Mouse (Mus musculus) thymus, adult 2 months (tissue): ENCODE measurements around the gene Acot7. TPM values are rescaled to one million over a fixed set of nuclear protein-coding genes. Genes with fewer than 3 reads are reported as not detected.

Experiments used
- DNase-seq: peaks from one replicate; pipeline ENCODE4 v3.0.0; 2021
- H3K27ac ChIP-seq: fragments of 200-500 bp; 2 replicates; pipeline ENCODE4 v1.5.1; 2012; ENCODE audit warnings: low read length, control low read depth; ENCODE audit not compliant: control insufficient read depth, insufficient read depth
- H3K27me3 ChIP-seq: fragments of 200-500 bp; 2 replicates; pipeline ENCODE4 v1.6.1; 2012; ENCODE audit warnings: mild to moderate bottlenecking, low read length, moderate library complexity, mixed read lengths; ENCODE audit not compliant: control insufficient read depth, insufficient read depth
- H3K36me3 ChIP-seq: fragments of 200-500 bp; 2 replicates; pipeline ENCODE4 v1.6.1; 2012; ENCODE audit warnings: mild to moderate bottlenecking, low read length, moderate library complexity; ENCODE audit not compliant: control insufficient read depth, insufficient read depth
- H3K4me1 ChIP-seq: fragments of 200-500 bp; replicated peaks from 2 replicates; pipeline ENCODE4 v1.6.1; 2012; ENCODE audit warnings: low read length; ENCODE audit not compliant: control insufficient read depth, insufficient read depth
- H3K4me3 ChIP-seq: fragments of 200-500 bp; 2 replicates; pipeline ENCODE4 v1.5.1; 2012; ENCODE audit warnings: mild to moderate bottlenecking, low read length, control low read depth, moderate library complexity; ENCODE audit not compliant: control insufficient read depth, insufficient read depth
- CTCF ChIP-seq: fragments of 200-500 bp; IDR thresholded peaks from 2 replicates; pipeline ENCODE4 v1.5.1; 2012; ENCODE audit warnings: mild to moderate bottlenecking, control low read depth, low read length, moderate library complexity, borderline replicate concordance; ENCODE audit not compliant: control insufficient read depth, poor library complexity, insufficient read depth; ENCODE audit errors: extremely low read depth
- POLR2A ChIP-seq: fragments of 200-500 bp; IDR thresholded peaks from 2 replicates; pipeline ENCODE4 v1.6.1; 2012; ENCODE audit warnings: mild to moderate bottlenecking, low read length, control low read depth, moderate library complexity; ENCODE audit not compliant: control insufficient read depth, poor library complexity, insufficient read depth; ENCODE audit errors: extremely low read depth
- WGBS: fragments of 180-500 bp; shearing (Covaris S2); methylation state at CpG from one replicate; pipeline ENCODE4 v1.1.7; 2018; 5-methylcytosine and 5-hydroxymethylcytosine counted together
- polyA plus RNA-seq: library from polyadenylated mRNA; depleted of rRNA; stranded (reverse); fragments of >200 nt; gene quantifications from 2 replicates; pipeline ENCODE4 v1.2.3, GENCODE M21; 2012; rRNA removed

The Acot7 gene
- polyA plus RNA-seq, 1 experiment = 56.6 TPM

DNA sequence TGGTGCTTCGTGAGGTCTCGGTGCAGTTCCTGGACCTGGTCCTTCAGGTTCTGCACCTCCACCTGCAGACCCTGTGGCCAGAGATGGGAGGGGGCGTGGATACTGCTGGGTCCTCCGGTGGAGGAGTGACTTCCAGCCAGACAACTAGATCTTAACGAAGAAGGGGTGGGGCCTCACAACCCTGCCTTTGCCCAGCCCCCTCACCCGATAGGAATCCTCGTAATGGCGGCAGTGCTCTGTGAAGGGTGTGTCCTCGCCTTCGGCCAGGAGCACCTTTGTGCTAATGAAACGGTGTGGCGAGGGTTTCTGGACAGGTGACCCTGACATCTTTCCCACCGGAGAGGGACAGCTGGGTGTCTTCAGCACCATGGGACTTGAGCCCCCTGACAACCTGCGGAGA, 134.3 kb downstream of the Acot7 start:
- 23% methylated on average over 14 of the region's 14 CpGs for WGBS
- Histone ChIP-seq H3K4me1 (0 out of 2 replicates have a peak, but pooled peaks cover 4% of the 10 kb centered on the region), H3K36me3 (no peaks in the 10 kb centered on the region), H3K27ac (no peak overlapping the region), H3K4me3 (no peak overlapping the region), H3K27me3 (peaks cover 9% of the 10 kb centered on the region)
- no peak for DNase-seq
- TF ChIP-seq POLR2A (no peak), CTCF (no peak)

DNA sequence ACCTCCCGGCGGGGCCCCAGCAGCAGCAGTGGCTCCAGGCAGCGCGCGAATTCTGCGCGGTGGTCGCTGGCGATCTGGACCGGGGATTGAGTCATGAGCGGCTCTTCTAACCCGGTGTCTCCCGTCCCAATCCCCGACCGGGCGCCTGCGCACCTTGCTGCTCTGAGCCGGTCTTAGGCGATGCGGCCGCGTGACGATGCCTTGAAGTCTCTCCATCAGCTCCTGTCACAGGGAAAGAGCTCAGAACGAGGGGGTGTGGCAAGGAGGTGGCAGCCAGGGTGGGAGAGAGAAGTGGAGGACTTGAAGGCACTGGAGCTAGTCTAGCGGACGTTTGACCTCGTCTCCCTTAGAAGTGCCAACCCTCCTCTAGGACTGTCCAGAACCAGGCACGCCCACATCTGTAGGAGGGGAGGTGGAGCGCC, 135.3 kb downstream of the Acot7 start:
- TF ChIP-seq POLR2A (no peak), CTCF (no peak)
- under 1% methylated on average over 29 of the region's 29 CpGs for WGBS
- H3K27me3 ChIP-seq = peaks cover 9% of the 10 kb centered on the region
- no peak overlapping the region for H3K27ac ChIP-seq
- H3K36me3 ChIP-seq = no peaks in the 10 kb centered on the region
- H3K4me3 ChIP-seq = no peak overlapping the region
- 0 out of 2 replicates have a peak, but pooled peaks cover 4% of the 10 kb centered on the region for H3K4me1 ChIP-seq
- DNase-seq = no peak

DNA sequence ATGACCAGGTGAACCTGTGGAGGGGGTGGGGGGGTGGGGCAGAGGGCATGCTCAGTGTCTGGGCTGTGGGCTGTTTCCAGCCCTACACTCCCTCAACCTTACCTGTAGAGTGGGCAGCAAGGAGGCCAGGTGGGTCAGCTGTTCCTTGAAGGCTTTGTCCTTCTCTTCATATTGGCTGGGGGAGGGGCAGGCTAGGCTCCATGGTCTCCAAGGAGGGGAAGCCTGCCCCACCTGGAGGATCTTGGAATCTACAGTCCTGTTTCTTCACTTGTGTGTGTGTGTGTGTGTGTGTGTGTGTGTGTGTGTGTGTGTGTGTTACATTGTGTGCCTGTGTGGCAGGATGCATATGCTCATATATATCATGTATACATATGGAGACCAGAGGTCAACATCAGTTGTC, 136.0 kb downstream of the Acot7 start:
- Histone ChIP-seq H3K27ac (no peak overlapping the region), H3K27me3 (peaks cover 9% of the 10 kb centered on the region), H3K36me3 (no peaks in the 10 kb centered on the region), H3K4me1 (0 out of 2 replicates have a peak, but pooled peaks cover 4% of the 10 kb centered on the region), H3K4me3 (no peak overlapping the region)
- DNase-seq = no peak
- TF ChIP-seq CTCF = no peak
- no peak for TF ChIP-seq POLR2A

DNA sequence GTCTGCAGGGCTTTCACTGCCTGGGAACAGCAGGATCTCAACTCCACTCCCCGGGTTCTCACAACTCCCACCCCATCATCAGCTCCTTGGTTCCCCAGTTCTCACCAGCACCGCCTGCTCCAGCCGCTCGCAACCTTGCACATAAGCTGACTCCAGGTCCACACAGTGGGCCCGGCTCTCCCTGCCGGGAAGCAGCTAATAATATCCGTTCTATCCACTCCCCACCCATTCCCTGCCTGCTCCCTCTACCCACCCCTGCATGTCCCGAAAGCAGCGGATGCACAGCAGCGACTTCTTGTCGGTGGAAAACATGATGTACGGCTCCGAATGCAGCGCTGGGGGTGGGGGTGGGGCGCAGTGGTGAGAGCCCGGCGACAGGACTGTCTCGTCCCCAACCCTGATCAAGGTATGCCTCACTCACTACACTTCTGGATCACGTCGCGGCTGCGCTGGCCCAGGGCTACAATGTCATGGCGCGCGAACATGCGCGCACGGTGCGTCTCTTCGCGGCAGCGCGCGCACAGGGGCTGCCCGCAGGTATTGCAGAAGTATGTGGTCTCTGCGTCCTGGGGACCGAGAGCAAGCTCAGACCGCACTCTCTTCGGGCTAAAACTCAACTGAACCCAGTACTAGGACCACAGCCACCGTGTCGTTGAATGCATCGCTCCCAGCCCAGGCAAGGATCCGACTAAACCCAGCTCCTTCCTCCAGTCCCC, 137.7 kb downstream of the Acot7 start:
- TF ChIP-seq CTCF = no peak
- no peak for TF ChIP-seq POLR2A
- WGBS = 4% methylated on average over 43 of the region's 43 CpGs
- H3K27me3 ChIP-seq = peaks cover 9% of the 10 kb centered on the region

DNA sequence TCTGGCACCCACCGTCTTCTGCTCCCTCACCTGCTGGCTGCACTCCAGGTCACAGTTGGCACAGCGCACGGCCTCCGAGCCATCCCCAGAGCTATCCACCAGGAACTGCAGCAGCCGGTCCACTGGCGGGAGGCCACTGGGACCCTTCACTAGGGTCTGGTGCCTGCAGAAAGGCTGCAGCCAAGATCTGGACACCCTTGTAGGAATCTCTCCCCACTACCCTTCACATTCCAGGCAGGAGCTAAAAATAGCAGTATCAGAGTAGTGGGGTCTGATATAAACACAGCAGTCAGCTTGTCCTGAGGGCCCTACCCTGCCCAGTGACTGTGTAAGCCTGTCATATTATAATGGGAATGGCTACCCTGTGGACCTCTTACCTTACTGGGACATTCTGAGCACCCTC, 139.7 kb downstream of the Acot7 start:
- H3K27ac ChIP-seq = no peak overlapping the region
- 0 out of 2 replicates have a peak, but pooled peaks cover 4% of the 10 kb centered on the region for H3K4me1 ChIP-seq
- TF ChIP-seq CTCF (no peak), POLR2A (no peak)
- 95% methylated on average over 6 of the region's 6 CpGs for WGBS
- no peak overlapping the region for H3K4me3 ChIP-seq
- H3K27me3 ChIP-seq = peaks cover 9% of the 10 kb centered on the region
- no peaks in the 10 kb centered on the region for H3K36me3 ChIP-seq
- DNase-seq = no peak

More for the DNA sequence above, 137.7 kb downstream of the Acot7 start:
- H3K4me1 ChIP-seq = 0 out of 2 replicates have a peak, but pooled peaks cover 4% of the 10 kb centered on the region
- H3K27ac ChIP-seq = no peak overlapping the region
- no peak for DNase-seq
- H3K4me3 ChIP-seq = no peak overlapping the region
- H3K36me3 ChIP-seq = no peaks in the 10 kb centered on the region

DNA sequence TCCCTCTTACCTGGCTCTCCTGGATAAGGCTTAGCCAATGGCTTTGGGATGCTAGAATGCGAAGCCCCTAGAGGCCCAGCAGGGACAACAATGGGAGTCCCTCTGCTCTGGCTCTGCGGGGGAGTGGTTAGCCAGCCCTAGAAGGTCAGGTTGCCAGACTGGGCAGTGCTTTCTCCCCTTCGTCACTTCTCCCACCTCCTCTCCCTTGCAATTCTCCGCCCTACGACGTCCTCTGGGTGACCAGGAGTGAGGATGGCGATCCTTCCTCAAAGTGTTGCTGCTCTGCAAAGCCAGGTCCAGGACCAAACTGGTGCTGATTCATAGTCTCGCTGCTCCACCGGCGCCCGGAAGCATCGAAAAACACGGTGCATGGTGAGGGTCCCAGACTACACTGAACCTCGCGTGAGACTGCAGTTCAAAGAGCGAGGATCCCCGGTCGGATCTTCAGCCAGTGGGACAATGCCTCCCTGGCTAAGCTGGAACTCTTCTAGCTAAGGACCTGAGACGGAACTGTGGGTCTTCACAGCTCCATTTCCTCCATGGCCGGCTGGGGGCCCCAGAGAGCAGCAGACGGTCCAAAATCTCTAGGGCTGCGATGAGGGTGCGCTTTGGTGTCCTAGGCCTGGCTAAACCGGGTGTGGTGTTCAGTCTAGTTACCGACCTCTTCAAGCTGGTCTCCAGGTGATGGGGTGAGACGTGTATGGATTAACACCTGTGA, 140.7 kb downstream of the Acot7 start, which contains the start of gene Rnf207:
Gene Rnf207 (minus strand): TSS at position 477 of the 718 bp plus-strand sequence.
- H3K27me3 ChIP-seq = peaks cover under 1% of the 10 kb centered on the region; the same call in 1 of the 2 replicates
- peak; percentile 61 for DNase-seq
- H3K27ac ChIP-seq = no peak within 1 kb of the TSS

More for the DNA sequence above, 140.7 kb downstream of the Acot7 start, which contains the start of gene Rnf207:
- WGBS = 8% methylated on average over 26 of the region's 26 CpGs
- no peak within 1 kb of the TSS for H3K4me3 ChIP-seq
- TF ChIP-seq CTCF = peak; percentile 50; the same call in 1 of the 2 replicates
- no peak for TF ChIP-seq POLR2A
- H3K4me1 ChIP-seq = no peaks in the 10 kb centered on the region
- no peaks in the 10 kb centered on the region for H3K36me3 ChIP-seq

Other genes with a start within 250 kb of the Acot7 start
- 61.4 and 67.0 TPM in 2 replicates for gene Dnajc11, start 244.4 kb upstream of the Acot7 start, polyA plus RNA-seq
- gene Thap3, start 189.1 kb upstream of the Acot7 start, polyA plus RNA-seq = 71.0 and 72.0 TPM in 2 replicates
- 9.6 and 11.4 TPM in 2 replicates for gene Phf13, start 181.9 kb upstream of the Acot7 start, polyA plus RNA-seq
- gene Klhl21, start 169.3 kb upstream of the Acot7 start, polyA plus RNA-seq = 33.8 and 41.5 TPM in 2 replicates
- gene Zbtb48, start 150.5 kb upstream of the Acot7 start, polyA plus RNA-seq = 27.4 and 31.2 TPM in 2 replicates
- gene Tas1r1, start 139.6 kb upstream of the Acot7 start, polyA plus RNA-seq = 0.34 and 0.40 TPM in 2 replicates
- 40.5 and 48.6 TPM in 2 replicates for gene Nol9, start 138.8 kb upstream of the Acot7 start, polyA plus RNA-seq
- gene Plekhg5, start 105.6 kb upstream of the Acot7 start, polyA plus RNA-seq = 21.5 and 22.0 TPM in 2 replicates
- gene Tnfrsf25, start 62.2 kb upstream of the Acot7 start, polyA plus RNA-seq = 19.9 and 20.6 TPM in 2 replicates
- gene Espn, start 25.8 kb upstream of the Acot7 start, polyA plus RNA-seq = 5.7 and 6.5 TPM in 2 replicates
- gene Hes2, start 19.3 kb upstream of the Acot7 start, polyA plus RNA-seq = 0.07 and 0.20 TPM in 2 replicates
- gene Gpr153, start 96.1 kb downstream of the Acot7 start, polyA plus RNA-seq = 5.3 and 5.5 TPM in 2 replicates
- gene Hes3, start 113.5 kb downstream of the Acot7 start, polyA plus RNA-seq = 0.19 and 0.28 TPM in 2 replicates
- gene Icmt, start 119.1 kb downstream of the Acot7 start, polyA plus RNA-seq = 42.6 and 48.1 TPM in 2 replicates
- 0.57 and 10.2 TPM in 2 replicates for gene Rnf207, start 140.9 kb downstream of the Acot7 start, polyA plus RNA-seq
- 43.8 and 60.3 TPM in 2 replicates for gene Rpl22, start 147.6 kb downstream of the Acot7 start, polyA plus RNA-seq
- 0.11 and 0.16 TPM in 2 replicates for gene Chd5, start 160.5 kb downstream of the Acot7 start, polyA plus RNA-seq